Mouse (Mus musculus) left cerebral cortex, adult 6 months (tissue): ENCODE results near the gene Pla2g2f. TPM values are rescaled to one million over a fixed set of nuclear protein-coding genes. Genes with fewer than 3 reads are reported as not detected.

Experiments used
- long read RNA-seq, 2 experiments: library from polyadenylated mRNA; unstranded; transcript quantifications; one replicate each; pipeline ENCODE4 v2.0.0; 2019 to 2020
- polyA plus RNA-seq: library from polyadenylated mRNA; unstranded; fragments of <200 nt; fragmentation: Nextera tagmentation; gene quantifications from 2 replicates; pipeline ENCODE4 v1.2.3, GENCODE M21; 2021

Gene Pla2g2f
- not detected in 2 replicates for polyA plus RNA-seq
- long read RNA-seq, experiment 1, result 0 reads
- long read RNA-seq, experiment 2, result 0 reads

GRCm38 (mm10) chr4:138757416-138757815 lies at the start of gene Pla2g2f:
Gene Pla2g2f, minus strand, starts transcription at chr4:138757626.

GRCm38 (mm10) chr4:138775435-138775834 lies 18.0 kb upstream of the Pla2g2f start, which contains the start of gene Pla2g2d:
Gene Pla2g2d, plus strand, starts transcription at chr4:138775735.

GRCm38 (mm10) chr4:138737031-138737430 lies 20.4 kb downstream of the Pla2g2f start, which contains the start of gene Ubxn10:
Gene Ubxn10, minus strand, starts transcription at chr4:138737167.

GRCm38 (mm10) chr4:138724354-138725126 lies 32.9 kb downstream of the Pla2g2f start, which contains the start of gene Pla2g2c:
Gene Pla2g2c, plus strand, starts transcription at chr4:138724792.

Other genes starting within 250 kb of the Pla2g2f start
- 1.1 TPM in 2 replicates for gene Vwa5b1, start 121.7 kb downstream of the Pla2g2f start, polyA plus RNA-seq
- 0.25 and 0.65 TPM in 2 replicates for gene Pla2g2c, start 32.8 kb downstream of the Pla2g2f start, polyA plus RNA-seq
- gene Ubxn10, start 20.5 kb downstream of the Pla2g2f start, polyA plus RNA-seq, result 0.65 and 0.89 TPM in 2 replicates
- gene Pla2g2d, start 18.1 kb upstream of the Pla2g2f start, polyA plus RNA-seq, result 0.38 and 0.53 TPM in 2 replicates
- gene Pla2g5, start 105.9 kb upstream of the Pla2g2f start, polyA plus RNA-seq, result 0.53 and 2.5 TPM in 2 replicates
- gene Gm13030, start 116.3 kb upstream of the Pla2g2f start, polyA plus RNA-seq, result not detected in 2 replicates
- gene Pla2g2e, start 120.3 kb upstream of the Pla2g2f start, polyA plus RNA-seq, result not detected in 2 replicates
- gene Otud3, start 156.3 kb upstream of the Pla2g2f start, polyA plus RNA-seq, result 1.4 and 9.0 TPM in 2 replicates
- gene Rnf186, start 209.5 kb upstream of the Pla2g2f start, polyA plus RNA-seq, result not detected in 2 replicates
- gene Tmco4, start 215.3 kb upstream of the Pla2g2f start, polyA plus RNA-seq, result 1.8 and 3.3 TPM in 2 replicates